In genomic region chr12:88388832-88389231, GRCm38 (mm10) we compare ENCODE assay signal across 10 mouse cellular contexts. TPM values are rescaled to one million over a fixed set of nuclear protein-coding genes. Genes with fewer than 3 reads are reported as not detected.
DNase-seq lines count a peak whose midpoint lies in the region; ATAC-seq lines count a peak whose summit lies in the region.
"Had no signal": no experiment of that assay in that cellular context is flagged by ENCODE, and none has a peak within 500 bp of the region (broad histone marks: within the 10 kb centered on the region; RNA-seq: fewer than 3 reads in every experiment).

No protein-coding gene starts in this region.

- no peak overlapping the region for H3K27ac ChIP-seq in hindbrain, embryonic 12.5 days
- H3K27ac ChIP-seq: liver, embryonic 12.5 days had no signal

- no peak for ATAC-seq in cerebellum, adult (ENCODE audit: insufficient number of reproducible peaks, low FRiP score, low TSS enrichment)
- ATAC-seq in hindbrain, embryonic 12.5 days (ENCODE audit: low FRiP score) = peak; percentile 66
- ATAC-seq: liver, embryonic 12.5 days had no signal

- no peaks in the 10 kb centered on the region for H3K36me3 ChIP-seq in hindbrain, embryonic 12.5 days

- H3K27me3 ChIP-seq in hindbrain, embryonic 12.5 days = no peaks in the 10 kb centered on the region
- H3K27me3 ChIP-seq: liver, embryonic 12.5 days had no signal

- no peak overlapping the region for H3K9ac ChIP-seq in hindbrain, embryonic 12.5 days
- H3K9ac ChIP-seq: liver, embryonic 12.5 days had no signal

- H3K9me3 ChIP-seq in hindbrain, embryonic 12.5 days (replicated peaks) = no peaks in the 10 kb centered on the region
- H3K9me3 ChIP-seq: liver, embryonic 12.5 days had no signal

- 53% methylated on average over 6 of the region's 6 CpGs for WGBS in hindbrain, embryonic 12.5 days

- no peak overlapping the region for H3K4me3 ChIP-seq in hindbrain, embryonic 12.5 days
- H3K4me3 ChIP-seq: liver, embryonic 12.5 days had no signal

- peak; percentile 41 to 48 for DNase-seq in cerebellum, postnatal 14 days
- DNase-seq in Muller cell, postnatal 12 days (ENCODE audit: inconsistent ontology term) = peak; percentile 54
- DNase-seq in layer of hippocampus, postnatal 10 days (ENCODE audit: low spot score in 2 of 2) = peak; percentile 59 to 64
- no peak for DNase-seq in kidney, postnatal 36 days
- no peak for DNase-seq in adrenal gland, adult (ENCODE audit: inconsistent age in 2 of 2, low spot score in 1 of 2)
- no peak for DNase-seq in heart, postnatal 36 days
- DNase-seq: adrenal gland, postnatal 10 days had no signal

- intact Hi-C loops in heart, postnatal 36 days (cut with DNase I) = no loop called here

- 0 out of 2 replicates have a peak, but pooled peaks cover 3% of the 10 kb centered on the region for H3K4me1 ChIP-seq in hindbrain, embryonic 12.5 days
- H3K4me1 ChIP-seq: liver, embryonic 12.5 days had no signal

- H3K4me2 ChIP-seq in hindbrain, embryonic 12.5 days (replicated peaks) = no peak overlapping the region
- H3K4me2 ChIP-seq: liver, embryonic 12.5 days had no signal

RNA-seq across cellular contexts. Expression of gene Adck1, which starts 28.5 kb away (rescaled TPM):
- polyA plus RNA-seq in hindbrain, embryonic 12.5 days (2016; fragmentation: Nextera tagmentation; extraction: Ambion mirVana) = 20.5 and 22.5 TPM in 2 replicates
- 10 to 100 TPM; 32.8 to 34.2 TPM for total RNA-seq in layer of hippocampus, postnatal 10 days (2021)
- 10 to 100 TPM; 24.9 to 27.1 TPM for total RNA-seq in heart, postnatal 36 days (2021)

Comparison
In these comparisons a context has a peak if more than half of its experiments do, and no peak if none do; other contexts are left out.
1. DNase-seq: peak in cerebellum, postnatal 14 days (2 of 2), Muller cell, postnatal 12 days (single experiment) and layer of hippocampus, postnatal 10 days (2 of 2); none in kidney, postnatal 36 days (0 of 2), adrenal gland, adult (0 of 2) and heart, postnatal 36 days (0 of 2).